Mouse (Mus musculus): Measurements from ENCODE around the gene Olfr963.

GRCm38 (mm10) chr9:39624711-39625110, 42.3 kb upstream of the Olfr963 start:
- TF ChIP-seq POLR2A (IDR thresholded peaks at IDR 0.05; ENCODE audit: borderline replicate concordance, extremely low read depth, insufficient read depth, insufficient read length, poor library complexity, severe bottlenecking): no peak
- TF ChIP-seq CTCF (IDR thresholded peaks at IDR 0.05; ENCODE audit: borderline replicate concordance, extremely low read depth, insufficient read depth, insufficient read length): no peak

Measured in brain, embryonic 14.5 days (tissue).